Mouse (Mus musculus): ENCODE results near the gene Olfr867.

GRCm38 (mm10) chr9:20070236-20070635 lies 12.9 kb upstream of the Olfr867 start:
- TF ChIP-seq GATA1 (IDR thresholded peaks at IDR 0.05; ENCODE audit: borderline replicate concordance, low read length) (no peak), FLI1 (IDR thresholded peaks at IDR 0.05; ENCODE audit: low read length) (no peak)
